ENCODE assay signal across 18 mouse cellular contexts in the genomic region with DNA sequence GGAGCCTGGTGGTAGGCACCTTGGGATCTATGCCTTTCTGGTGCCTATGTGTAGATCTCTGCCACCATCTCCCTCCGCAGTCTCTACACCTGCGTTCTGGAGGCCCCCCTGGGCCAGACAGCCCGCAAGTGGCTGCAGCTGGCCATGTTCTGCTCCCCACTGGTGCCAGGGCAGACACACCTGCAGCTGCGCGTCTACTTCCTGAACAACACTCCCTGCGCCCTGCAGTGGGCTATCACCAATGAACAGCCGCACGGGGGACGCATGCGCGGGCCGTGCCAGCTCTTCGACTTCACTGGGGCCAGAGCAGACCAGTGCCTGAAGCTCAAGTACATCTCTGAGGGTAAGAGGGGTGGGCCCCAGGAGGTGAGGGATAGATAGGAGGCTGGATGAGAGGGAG. TPM values are rescaled to one million over a fixed set of nuclear protein-coding genes. Genes with fewer than 3 reads are reported as not detected.
DNase-seq lines count a peak whose midpoint lies in the region; ATAC-seq and TF ChIP-seq lines count a peak whose summit lies in the region.
"Had no signal": no experiment of that assay in that cellular context is flagged by ENCODE, and none has a peak within 500 bp of the region (broad histone marks: within the 10 kb centered on the region; RNA-seq: fewer than 3 reads in every experiment).

No protein-coding gene starts in this region.

- WGBS in kidney, adult 2 months: 90% methylated on average over 13 of the region's 13 CpGs

- no peak for TF ChIP-seq CTCF in kidney, adult 2 months (conservative IDR thresholded peaks at IDR 0.05; ENCODE audit: insufficient read depth, insufficient read length, low read depth, low read length)

- H3K27ac ChIP-seq in kidney, adult 2 months (ENCODE audit: insufficient read depth, low read depth, low read length): no peak overlapping the region
- H3K27ac ChIP-seq: liver, embryonic 13.5 days; neural tube, embryonic 12.5 days had no signal

- no peaks in the 10 kb centered on the region for H3K27me3 ChIP-seq in kidney, adult 2 months (replicated peaks; ENCODE audit: control insufficient read depth, insufficient read depth, low read length)

- no peaks in the 10 kb centered on the region for H3K36me3 ChIP-seq in kidney, adult 2 months (ENCODE audit: control insufficient read depth, insufficient read depth, low read length)
- H3K36me3 ChIP-seq: liver, embryonic 13.5 days; neural tube, embryonic 12.5 days had no signal

- H3K4me3 ChIP-seq in kidney, adult 2 months (ENCODE audit: insufficient read depth, low read depth, low read length): no peak overlapping the region
- H3K4me3 ChIP-seq: liver, embryonic 13.5 days; neural tube, embryonic 12.5 days had no signal

- intact Hi-C loops in gastrocnemius, postnatal 36 days (cut with DNase I): loop anchor here (10.0 kb wide), 1 partner anchor 723 kb away; no protein-coding TSS in a partner anchor

- TF ChIP-seq POLR2A in kidney, adult 2 months (IDR thresholded peaks at IDR 0.05; ENCODE audit: low read depth, low read length): no peak

- DNase-seq in CD4-positive helper T cell, adult 2 months (ENCODE audit: low read depth, low spot score): peak; percentile 71
- peak; percentile 70 for DNase-seq in T-cell, adult 2 months (ENCODE audit: low spot score)
- DNase-seq in thymus, postnatal 0 days (ENCODE audit: low spot score): peak; percentile 85
- no peak for DNase-seq in gastrocnemius, postnatal 36 days
- no peak for DNase-seq in layer of hippocampus, adult 18-20 months (ENCODE audit: low spot score in 2 of 2)
- DNase-seq in kidney, adult 2 months: no peak
- DNase-seq: adrenal gland, postnatal 10 days; cerebellum, adult 8-10 months; embryo, embryonic 11 days; kidney, postnatal 10 days; left cerebral cortex, postnatal 4 days; liver, embryonic 13.5 days; lung, postnatal 14 days had no signal

- H3K4me1 ChIP-seq in kidney, adult 2 months (ENCODE audit: control insufficient read depth, insufficient read depth, low read length): no peaks in the 10 kb centered on the region
- H3K4me1 ChIP-seq: neural tube, embryonic 12.5 days had no signal

- peak; percentile 65 for ATAC-seq in megakaryocyte progenitor cell, adult 5-6 weeks (replicated peaks; ENCODE audit: poor library complexity)
- ATAC-seq: midbrain, embryonic 16.5 days had no signal

RNA-seq across cellular contexts. Expression of gene Unc5cl, which starts 7.4 kb away (rescaled TPM):
- total RNA-seq in megakaryocyte progenitor cell, adult 5-6 weeks (2015): 0.42 and 0.66 TPM in 2 replicates
- 0.79 and 3.6 TPM in 2 replicates for total RNA-seq in megakaryocyte progenitor cell, adult 5-6 weeks (2017)
- 17.2 and 21.6 TPM in 2 replicates for polyA plus RNA-seq in thymus, postnatal 0 days (2015; fragmentation: Nextera tagmentation; extraction: Ambion mirVana)
- total RNA-seq in gastrocnemius, postnatal 36 days (2021): not detected
- under 1 TPM; 0.56 to 0.92 TPM for total RNA-seq in layer of hippocampus, adult 18-20 months (2021)
- 0.26 and 0.58 TPM in 2 replicates for polyA plus RNA-seq in kidney, adult 2 months (2012; rRNA removed)
- polyA plus RNA-seq: heart, postnatal 0 days; neural tube, embryonic 12.5 days had no signal

RNA-seq across cellular contexts. Expression of gene Tspo2, which starts 10.8 kb away (rescaled TPM):
- total RNA-seq in megakaryocyte progenitor cell, adult 5-6 weeks (2015): 5.9 and 18.8 TPM in 2 replicates
- 4.2 and 6.8 TPM in 2 replicates for total RNA-seq in megakaryocyte progenitor cell, adult 5-6 weeks (2017)
- 0.17 TPM in 1 of 2 replicates, not detected in the other for polyA plus RNA-seq in thymus, postnatal 0 days (2015; fragmentation: Nextera tagmentation; extraction: Ambion mirVana)
- total RNA-seq in gastrocnemius, postnatal 36 days (2021): not detected
- not detected for total RNA-seq in layer of hippocampus, adult 18-20 months (2021)
- polyA plus RNA-seq in kidney, adult 2 months (2012; rRNA removed): 0.41 and 0.53 TPM in 2 replicates
- total RNA-seq: layer of hippocampus, postnatal 10 days had no signal

RNA-seq across cellular contexts. Expression of gene Apobec2, which starts 29.4 kb away (rescaled TPM):
- total RNA-seq in megakaryocyte progenitor cell, adult 5-6 weeks (2015): not detected in 2 replicates
- not detected in 2 replicates for total RNA-seq in megakaryocyte progenitor cell, adult 5-6 weeks (2017)
- polyA plus RNA-seq in thymus, postnatal 0 days (2015; fragmentation: Nextera tagmentation; extraction: Ambion mirVana): 0.86 and 1.6 TPM in 2 replicates
- 100 to 1,000 TPM; 445 to 493 TPM for total RNA-seq in gastrocnemius, postnatal 36 days (2021)
- total RNA-seq in layer of hippocampus, adult 18-20 months (2021): not detected
- 2.0 and 6.0 TPM in 2 replicates for polyA plus RNA-seq in kidney, adult 2 months (2012; rRNA removed)

RNA-seq across cellular contexts. Expression of gene Oard1, which starts 52.3 kb away (rescaled TPM):
- 39.8 and 42.4 TPM in 2 replicates for total RNA-seq in megakaryocyte progenitor cell, adult 5-6 weeks (2015)
- total RNA-seq in megakaryocyte progenitor cell, adult 5-6 weeks (2017): 57.9 and 60.9 TPM in 2 replicates
- 71.0 and 73.3 TPM in 2 replicates for polyA plus RNA-seq in thymus, postnatal 0 days (2015; fragmentation: Nextera tagmentation; extraction: Ambion mirVana)
- total RNA-seq in gastrocnemius, postnatal 36 days (2021): 10 to 100 TPM in 1 of 2 experiments, 1 to 10 TPM in 1; 9.2 to 10.6 TPM
- 10 to 100 TPM; 13.7 to 14.1 TPM for total RNA-seq in layer of hippocampus, adult 18-20 months (2021)
- 18.2 and 25.8 TPM in 2 replicates for polyA plus RNA-seq in kidney, adult 2 months (2012; rRNA removed)

RNA-seq across cellular contexts. Expression of gene Nfya, which starts 52.4 kb away (rescaled TPM):
- total RNA-seq in megakaryocyte progenitor cell, adult 5-6 weeks (2015): 103 and 105 TPM in 2 replicates
- 34.4 and 38.0 TPM in 2 replicates for total RNA-seq in megakaryocyte progenitor cell, adult 5-6 weeks (2017)
- polyA plus RNA-seq in thymus, postnatal 0 days (2015; fragmentation: Nextera tagmentation; extraction: Ambion mirVana): 13.3 and 15.2 TPM in 2 replicates
- total RNA-seq in gastrocnemius, postnatal 36 days (2021): 1 to 10 TPM; 4.4 to 6.7 TPM
- 10 to 100 TPM; 28.4 to 31.7 TPM for total RNA-seq in layer of hippocampus, adult 18-20 months (2021)
- polyA plus RNA-seq in kidney, adult 2 months (2012; rRNA removed): 45.8 and 46.2 TPM in 2 replicates

Comparison
In these comparisons a context has a peak if more than half of its experiments do, and no peak if none do; other contexts are left out.
1. DNase-seq: peak in CD4-positive helper T cell, adult 2 months (single experiment), T-cell, adult 2 months (single experiment) and thymus, postnatal 0 days (single experiment); none in gastrocnemius, postnatal 36 days (0 of 2), layer of hippocampus, adult 18-20 months (0 of 2) and kidney, adult 2 months (single experiment).
2. RNA of gene Apobec2, which starts 29.4 kb away (total RNA-seq): 445 to 493 TPM in gastrocnemius, postnatal 36 days; not detected in layer of hippocampus, adult 18-20 months and not detected in megakaryocyte progenitor cell, adult 5-6 weeks; every median in the first group is over 100 times any median in the second.